Mouse (Mus musculus) heart, postnatal 0 days (tissue): ENCODE measurements at regions not wholly inside any gene's neighbourhood (a gene's known extent, or its start where the extent isn't known, plus 50 kb on each side); places are given as distances from the start of the nearest gene placed in this dataset.

Experiments
- ATAC-seq: fragments of 200-750 bp; cut with Nextera tagmentation; 2 replicates; pipeline ENCODE4 v1.8.0; 2017; ENCODE audit warnings: low read depth, moderate number of reproducible peaks, moderate library complexity; ENCODE audit not compliant: insufficient read depth
- DNase-seq: peaks from one replicate; pipeline ENCODE4 v3.0.0-alpha.2; 2016; ENCODE audit warnings: low spot score
- H3K27ac ChIP-seq: fragments of 300-500 bp; sonication (generic); 2 replicates; pipeline ENCODE4 v1.5.1; 2014; ENCODE audit warnings: low read depth, mild to moderate bottlenecking
- H3K27me3 ChIP-seq: fragments of 300-500 bp; sonication (generic); 2 replicates; pipeline ENCODE4 v1.6.1; 2014; ENCODE audit warnings: low read length, mixed read lengths; ENCODE audit not compliant: control insufficient read depth, insufficient read depth
- H3K36me3 ChIP-seq: fragments of 300-500 bp; sonication (generic); replicated peaks from 2 replicates; pipeline ENCODE4 v1.6.1; 2014; ENCODE audit warnings: low read length, mixed read lengths; ENCODE audit not compliant: control insufficient read depth, insufficient read depth
- H3K4me1 ChIP-seq: fragments of 300-500 bp; sonication (generic); 2 replicates; pipeline ENCODE4 v1.6.1; 2014; ENCODE audit warnings: antibody characterized with exemption; ENCODE audit not compliant: control insufficient read depth, insufficient read depth
- H3K4me2 ChIP-seq: fragments of 300-500 bp; sonication (generic); 2 replicates; pipeline ENCODE4 v1.6.1; 2014; ENCODE audit warnings: low read depth, mild to moderate bottlenecking, low read length, moderate library complexity
- H3K4me3 ChIP-seq: fragments of 300-500 bp; sonication (generic); 2 replicates; pipeline ENCODE4 v1.5.1; 2014; ENCODE audit warnings: low read depth, low read length
- H3K9ac ChIP-seq: fragments of 300-500 bp; sonication (generic); replicated peaks from 2 replicates; pipeline ENCODE4 v1.6.1; 2014; ENCODE audit warnings: low read depth, low read length, mixed read lengths
- H3K9me3 ChIP-seq: fragments of 300-500 bp; sonication (generic); replicated peaks from 2 replicates; pipeline ENCODE4 v1.6.1; 2016; ENCODE audit warnings: low read length; ENCODE audit not compliant: control insufficient read depth
- CTCF ChIP-seq: IDR thresholded peaks from 2 replicates; pipeline ENCODE4 v1.5.1; 2016; ENCODE audit warnings: antibody characterized with exemption, control low read depth, low read depth
- EP300 ChIP-seq: IDR thresholded peaks from 2 replicates; pipeline ENCODE4 v1.6.1; 2016; ENCODE audit warnings: antibody characterized with exemption, low read depth
- WGBS: fragments of 180-500 bp; shearing (Covaris S2); extraction: QIAGEN DNeasy Blood & Tissue Kit; methylation state at CpG from one replicate; pipeline ENCODE4 v1.1.7; 2014; 5-methylcytosine and 5-hydroxymethylcytosine counted together

- no peak overlapping the region for H3K9ac ChIP-seq
- H3K9me3 ChIP-seq: no peaks in the 10 kb centered on the region
- H3K4me2 ChIP-seq: no peak overlapping the region
- TF ChIP-seq CTCF (no peak), EP300 (no peak)
- H3K27me3 ChIP-seq: no peaks in the 10 kb centered on the region
- H3K36me3 ChIP-seq: no peaks in the 10 kb centered on the region
- WGBS: 59% methylated on average over 3 of the region's 3 CpGs
- no peak overlapping the region for H3K27ac ChIP-seq
- peak; percentile 45; the same call in 1 of the 2 replicates for ATAC-seq
- no peak overlapping the region for H3K4me3 ChIP-seq
- H3K4me1 ChIP-seq: no peaks in the 10 kb centered on the region
- DNase-seq: no peak
Measured at GRCm38 (mm10) chr9:87971791-87972190, 240.7 kb upstream of the Tbx18 start.

- Histone ChIP-seq H3K9me3 (no peaks in the 10 kb centered on the region), H3K9ac (no peak overlapping the region), H3K27ac (no peak overlapping the region), H3K4me2 (no peak overlapping the region), H3K27me3 (no peaks in the 10 kb centered on the region), H3K36me3 (no peaks in the 10 kb centered on the region), H3K4me3 (no peak overlapping the region), H3K4me1 (no peaks in the 10 kb centered on the region)
- no peak for ATAC-seq
- TF ChIP-seq EP300 (no peak), CTCF (peak; percentile 51)
- 40% methylated on average over 6 of the region's 6 CpGs for WGBS
- no peak for DNase-seq
Measured at GRCm38 (mm10) chr9:87973531-87973930, 242.5 kb upstream of the Tbx18 start.

- Histone ChIP-seq H3K36me3 (no peaks in the 10 kb centered on the region), H3K27me3 (no peaks in the 10 kb centered on the region), H3K9ac (no peak overlapping the region), H3K4me1 (no peaks in the 10 kb centered on the region), H3K4me3 (no peak overlapping the region), H3K27ac (no peak overlapping the region), H3K4me2 (no peak overlapping the region), H3K9me3 (no peaks in the 10 kb centered on the region)
- TF ChIP-seq EP300: no peak
- TF ChIP-seq CTCF: no peak
- no peak for ATAC-seq
- DNase-seq: no peak
- WGBS: 70% methylated on average over 3 of the region's 3 CpGs
Measured at GRCm38 (mm10) chr9:87984910-87985309, 253.8 kb upstream of the Tbx18 start.

GRCm38 (mm10) chr9:87985439-87985838 lies 254.4 kb upstream of the Tbx18 start:
- ATAC-seq (no peak), DNase-seq (no peak)
- H3K27ac ChIP-seq: no peak overlapping the region
- H3K4me1 ChIP-seq: no peaks in the 10 kb centered on the region
- H3K27me3 ChIP-seq: no peaks in the 10 kb centered on the region
- no peak overlapping the region for H3K4me3 ChIP-seq
- H3K4me2 ChIP-seq: no peak overlapping the region
- no peaks in the 10 kb centered on the region for H3K9me3 ChIP-seq
- 73% methylated on average over 4 of the region's 4 CpGs for WGBS
- TF ChIP-seq CTCF (no peak), EP300 (no peak)
- no peak overlapping the region for H3K9ac ChIP-seq
- no peaks in the 10 kb centered on the region for H3K36me3 ChIP-seq

- TF ChIP-seq CTCF (no peak), EP300 (no peak)
- H3K4me2 ChIP-seq: no peak overlapping the region
- no peak overlapping the region for H3K27ac ChIP-seq
- WGBS: 74% methylated on average over 8 of the region's 8 CpGs
- H3K9ac ChIP-seq: no peak overlapping the region
- H3K4me3 ChIP-seq: no peak overlapping the region
- ATAC-seq (no peak), DNase-seq (no peak)
- H3K27me3 ChIP-seq: no peaks in the 10 kb centered on the region
- H3K4me1 ChIP-seq: no peaks in the 10 kb centered on the region
- H3K9me3 ChIP-seq: no peaks in the 10 kb centered on the region
- no peaks in the 10 kb centered on the region for H3K36me3 ChIP-seq
Measured at GRCm38 (mm10) chr9:88005945-88006700, 275.1 kb upstream of the Tbx18 start.

GRCm38 (mm10) chr9:88023752-88024151 lies 292.7 kb upstream of the Tbx18 start:
- ATAC-seq: no peak
- Histone ChIP-seq H3K9me3 (peaks cover 4% of the 10 kb centered on the region; the same call in 1 of the 2 replicates), H3K36me3 (no peaks in the 10 kb centered on the region), H3K4me3 (no peak overlapping the region), H3K4me2 (no peak overlapping the region), H3K9ac (no peak overlapping the region), H3K4me1 (no peaks in the 10 kb centered on the region), H3K27ac (no peak overlapping the region), H3K27me3 (no peaks in the 10 kb centered on the region)
- TF ChIP-seq CTCF (no peak), EP300 (no peak)
- 66% methylated on average over 3 of the region's 3 CpGs for WGBS
- no peak for DNase-seq
